Mouse (Mus musculus): ENCODE measurements around the gene Gdnf. TPM values are rescaled to one million over a fixed set of nuclear protein-coding genes. Genes with fewer than 3 reads are reported as not detected.

Gene Gdnf
- 1 to 10 TPM; 1.6 to 1.9 TPM for total RNA-seq (2021)
- long read RNA-seq, experiment 1: 0 reads
- long read RNA-seq, experiment 2, partial matches to known transcripts: 0 of 2 reads
- long read RNA-seq, experiment 2, other reads (novel, unspliced or antisense): 1 of 2 reads

DNA sequence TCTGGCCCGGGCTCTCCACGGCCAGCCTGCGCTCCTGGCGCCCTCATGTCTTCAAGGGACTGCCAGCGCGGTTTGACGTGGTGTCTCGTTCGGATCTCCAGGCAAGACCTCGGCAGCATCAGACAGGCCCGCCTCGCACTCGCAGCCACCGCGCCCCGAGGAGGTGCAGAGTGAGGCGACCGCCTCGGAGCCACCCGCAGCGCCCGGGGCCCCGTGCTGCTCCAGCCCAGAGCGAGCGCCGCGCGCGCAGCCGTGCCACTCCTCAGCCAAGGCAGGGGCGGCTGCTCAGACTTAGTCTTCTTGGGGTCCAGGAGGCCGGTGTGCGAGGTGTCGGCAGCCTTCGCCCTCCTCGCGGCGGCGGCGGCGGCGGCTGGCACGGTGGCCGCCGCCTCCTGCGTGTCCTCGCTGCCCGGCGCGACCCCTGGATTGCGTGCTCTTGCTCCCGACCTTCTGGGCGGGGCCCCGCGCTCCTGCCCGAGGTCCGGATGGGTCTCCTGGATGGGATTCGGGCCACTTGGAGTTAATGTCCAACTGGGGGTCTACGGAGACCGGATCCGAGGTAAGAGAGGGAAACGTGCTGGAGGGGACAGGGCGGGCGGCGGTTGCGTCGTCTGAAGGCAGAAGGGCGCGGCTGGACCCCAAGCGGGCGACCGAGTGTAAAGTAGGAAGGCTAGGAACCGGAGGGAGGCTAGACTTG lies at the start of gene Gdnf:
Gene Gdnf (plus strand): TSS at position 291 of the 697 bp plus-strand sequence.
- peak; percentile 31 to 33 for DNase-seq (ENCODE audit: low spot score in 2 of 2)

DNA sequence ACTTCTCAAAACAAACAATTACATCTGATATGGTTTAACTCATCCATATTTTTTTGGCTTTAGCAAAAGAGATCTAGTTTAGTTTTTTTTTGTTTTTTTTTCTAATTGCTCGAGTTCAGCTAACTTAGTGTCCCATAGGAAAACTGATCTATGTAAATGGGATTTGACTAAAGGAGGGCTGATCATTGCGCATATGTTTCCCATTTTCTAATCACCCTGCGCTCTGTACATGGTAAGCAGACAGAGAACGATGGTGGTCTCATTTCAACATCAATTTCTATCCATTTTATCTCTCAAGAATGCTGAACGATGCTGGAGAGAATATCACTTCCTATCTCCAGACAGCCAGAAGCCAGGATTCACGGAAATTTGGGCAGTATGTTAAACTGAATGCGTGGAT lies 43.5 kb upstream of the Gdnf start:
- no peak for DNase-seq (ENCODE audit: low spot score in 2 of 2)

DNA sequence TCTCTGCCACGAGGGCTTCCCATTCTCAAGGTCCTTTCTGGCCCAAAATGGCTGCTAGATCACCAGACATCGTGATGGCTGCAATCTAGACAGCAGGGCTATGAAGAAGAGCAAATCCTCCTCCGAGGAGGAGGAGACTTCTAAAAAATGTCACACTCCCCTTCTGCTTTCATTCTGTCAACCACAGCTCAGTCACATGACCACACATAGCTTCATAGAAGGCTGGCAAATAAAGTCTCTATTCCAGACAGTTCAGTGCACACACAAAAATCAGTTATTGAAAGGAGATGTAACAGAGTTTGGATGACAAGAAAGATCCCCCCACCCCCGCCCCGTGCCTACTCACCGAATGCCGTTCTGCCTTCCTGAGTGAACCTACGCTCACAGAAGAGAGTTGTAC lies 37.7 kb upstream of the Gdnf start:
- DNase-seq (ENCODE audit: low spot score in 2 of 2): no peak

DNA sequence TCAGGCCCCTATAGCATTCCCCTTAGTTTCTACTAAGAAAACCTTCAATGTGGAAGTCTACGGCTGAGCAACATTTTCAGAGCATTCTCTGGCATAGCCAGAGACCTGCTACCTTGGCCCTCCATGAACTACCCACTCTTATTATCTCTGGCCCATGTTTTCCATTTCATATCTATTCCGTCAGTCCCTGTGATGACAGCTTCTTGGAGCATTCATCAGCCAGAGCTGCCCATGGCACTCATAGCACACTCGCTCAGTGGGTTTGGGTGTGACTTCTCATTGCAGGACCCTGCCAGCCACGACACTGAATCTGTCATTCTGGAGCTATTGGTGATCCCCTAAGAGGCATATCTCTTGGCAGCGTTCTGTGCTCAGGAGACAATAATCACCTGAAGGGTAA lies 29.1 kb upstream of the Gdnf start:
- no peak for DNase-seq (ENCODE audit: low spot score in 2 of 2)

DNA sequence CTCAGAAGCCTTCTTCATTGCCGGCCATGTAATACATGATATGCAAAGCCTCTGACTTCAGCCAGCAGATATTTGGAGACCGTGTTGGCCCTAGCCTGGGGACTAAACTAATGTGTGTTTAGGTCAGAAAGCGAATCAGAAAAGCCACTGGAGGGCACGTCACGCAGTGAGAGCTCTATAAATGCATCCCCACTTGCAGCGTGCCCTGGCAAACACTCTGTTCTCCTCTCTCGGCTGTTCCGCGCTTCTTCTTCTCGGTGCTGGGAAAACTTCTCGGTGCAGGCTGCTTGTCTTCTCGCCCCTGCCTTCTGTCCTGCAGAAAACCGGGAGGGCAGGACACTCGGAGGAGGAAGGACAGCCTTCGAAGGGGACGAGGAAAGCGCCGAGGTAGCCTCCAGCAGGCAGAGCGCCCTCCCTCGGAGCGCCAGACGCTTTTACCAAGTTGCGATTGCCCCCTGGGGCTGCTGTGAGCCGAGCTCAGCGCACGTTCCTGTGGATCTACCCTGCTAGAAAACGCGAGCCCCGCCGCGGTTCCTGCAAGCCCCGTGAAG lies 730 bp upstream of the Gdnf start:
- DNase-seq (ENCODE audit: low spot score in 2 of 2): peak; percentile 23 to 34

DNA sequence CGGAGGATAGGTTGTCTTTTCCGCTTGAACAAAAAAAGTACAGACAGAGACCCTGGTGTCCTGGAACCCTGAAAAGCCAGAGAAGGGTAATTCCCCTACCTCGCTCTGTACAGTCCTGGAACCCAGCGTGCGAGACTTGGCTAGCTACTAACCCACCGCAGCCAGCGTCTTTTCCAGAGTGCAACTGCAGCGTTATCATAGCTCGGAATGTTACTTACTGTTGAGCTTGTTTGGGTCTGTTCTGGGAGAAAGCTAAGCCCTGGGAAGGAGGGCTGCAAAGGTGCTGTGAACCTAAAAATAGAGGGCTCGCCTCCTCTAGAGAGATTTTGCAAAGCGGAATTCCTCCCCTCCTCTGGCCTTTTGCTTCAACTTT lies 593 bp downstream of the Gdnf start:
- DNase-seq (ENCODE audit: low spot score in 2 of 2): peak in 1 of 2 experiments; percentile 18

DNA sequence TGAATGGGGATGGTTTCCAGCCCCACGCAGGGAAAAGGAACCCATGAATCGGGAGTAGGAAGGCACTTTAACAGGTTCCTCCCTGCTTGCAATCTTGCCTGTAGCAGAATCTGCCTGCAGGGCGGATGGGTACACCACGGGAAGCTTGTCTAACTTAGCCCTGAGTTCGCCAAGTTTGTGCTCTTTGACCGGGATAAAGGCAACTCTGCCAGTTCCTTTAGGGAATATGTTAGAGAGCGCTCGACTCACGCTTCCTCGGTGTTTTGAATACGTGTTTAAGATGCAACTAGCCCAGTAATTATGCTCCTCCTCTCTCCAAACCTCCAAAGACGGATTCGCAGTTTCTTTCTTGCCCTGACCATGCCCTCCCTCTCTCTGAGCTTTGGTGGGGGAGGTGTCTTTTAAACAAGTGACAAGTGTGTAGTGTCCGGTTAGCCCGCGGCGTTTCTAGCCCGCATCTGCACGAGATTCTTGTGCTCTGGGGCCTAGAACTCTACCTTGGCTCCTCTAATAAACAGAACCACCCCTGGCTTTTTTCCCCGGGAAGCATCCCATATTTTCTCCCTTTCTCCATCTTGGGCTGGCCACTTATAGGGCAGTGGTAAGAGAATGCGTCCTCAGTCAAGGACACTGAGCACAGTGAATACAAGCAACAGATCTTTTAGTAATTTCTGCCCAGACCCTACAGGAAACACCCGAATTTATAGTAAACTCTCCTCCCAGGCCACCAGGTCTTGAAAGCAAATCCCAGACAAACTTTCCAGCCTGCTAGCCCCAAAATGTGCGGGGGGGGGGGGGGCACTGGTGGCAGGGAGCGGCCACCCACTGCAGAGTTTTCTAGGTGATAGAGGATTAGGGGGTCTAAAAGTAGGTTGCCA lies 1.4 kb downstream of the Gdnf start:
- no peak for DNase-seq (ENCODE audit: low spot score in 2 of 2)

DNA sequence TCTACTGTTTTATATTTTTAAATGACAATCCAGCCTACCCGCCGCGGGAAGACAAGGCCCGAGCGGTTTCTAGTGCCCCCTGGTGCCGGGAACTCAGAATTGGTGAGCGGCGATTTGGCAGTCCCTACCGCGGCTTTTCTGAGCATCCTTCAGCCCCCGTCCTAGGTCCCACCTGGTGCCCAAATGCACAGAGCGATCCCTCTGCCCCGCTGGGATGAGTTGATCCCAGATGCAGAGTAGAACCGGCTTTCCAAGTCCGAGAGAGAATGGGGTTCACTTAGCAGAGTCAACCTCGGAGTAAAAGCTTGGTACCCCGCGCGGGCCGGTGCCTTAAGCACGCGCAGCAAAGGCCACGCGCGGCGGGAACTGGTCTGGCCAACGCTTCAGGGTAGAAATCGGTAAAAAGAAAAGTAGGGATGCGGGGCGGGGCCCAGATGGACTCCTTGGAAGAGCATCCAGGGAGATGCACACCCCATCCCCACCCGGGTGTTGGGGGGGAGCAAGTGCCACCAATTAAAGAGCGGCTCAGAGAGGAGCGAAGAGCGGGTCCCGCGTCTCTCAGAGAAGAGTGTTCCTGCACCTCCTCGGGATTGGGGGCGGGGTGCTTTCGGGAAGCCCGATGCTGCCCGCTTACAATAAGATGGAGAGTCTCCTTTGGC lies 2.4 kb downstream of the Gdnf start:
- peak; percentile 62 to 74 for DNase-seq (ENCODE audit: low spot score in 2 of 2)

DNA sequence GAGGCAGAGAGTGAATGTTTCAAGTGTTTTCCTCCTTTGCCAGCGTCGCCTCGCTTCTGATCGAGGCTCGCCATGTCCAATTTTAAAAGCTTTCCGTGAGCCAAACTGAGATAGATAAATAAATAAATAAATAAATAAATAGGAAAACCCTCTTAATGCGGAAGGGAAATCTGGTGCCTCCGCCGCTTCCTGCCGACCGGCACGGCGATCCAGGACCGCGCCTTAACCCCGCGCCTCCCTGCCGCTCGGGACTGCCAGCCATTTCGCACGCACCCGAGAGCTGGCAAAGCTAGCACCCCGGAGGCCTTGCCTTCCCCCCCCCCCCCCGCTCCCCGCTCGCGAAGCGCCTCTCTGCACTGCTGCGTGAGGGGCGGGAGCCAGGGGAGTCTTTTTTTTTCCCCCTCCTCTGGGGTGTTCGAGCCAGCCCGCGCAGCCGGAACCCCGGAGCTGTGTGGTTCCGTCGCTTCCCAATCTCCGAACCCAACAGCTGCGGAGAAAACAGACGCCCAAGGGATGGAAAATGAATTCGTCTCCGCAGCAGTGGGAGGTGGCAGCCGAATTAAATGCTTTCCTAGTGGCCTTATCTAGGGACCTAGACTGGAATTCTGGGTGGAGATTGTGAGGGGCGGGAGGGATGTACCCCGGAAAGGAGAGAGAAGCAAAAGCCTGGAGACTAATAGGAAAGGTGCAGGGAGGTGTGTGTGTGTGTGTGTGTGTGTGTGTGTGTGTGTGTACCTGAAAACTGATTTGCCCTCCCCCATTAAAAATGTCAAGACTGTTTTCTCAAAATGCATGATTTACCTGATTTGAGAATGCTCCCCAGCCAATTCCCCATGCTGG lies 3.1 kb downstream of the Gdnf start:
- DNase-seq (ENCODE audit: low spot score in 2 of 2): no peak

DNA sequence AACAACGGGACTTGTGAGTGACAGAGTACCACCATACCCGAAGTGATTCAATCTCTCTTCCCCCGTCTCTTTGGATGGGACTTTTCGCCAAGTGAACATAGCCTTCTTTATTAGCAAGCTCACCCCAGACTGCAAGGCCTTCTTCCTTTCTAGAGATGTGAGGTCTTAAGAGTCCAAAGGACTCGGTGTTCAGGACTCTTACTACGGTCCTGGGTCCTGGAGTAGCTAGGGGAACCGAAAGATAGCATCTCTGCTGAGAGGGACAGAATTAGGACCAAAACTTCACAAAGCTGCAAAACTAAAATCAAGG lies 3.7 kb downstream of the Gdnf start:
- DNase-seq (ENCODE audit: low spot score in 2 of 2): no peak

DNA sequence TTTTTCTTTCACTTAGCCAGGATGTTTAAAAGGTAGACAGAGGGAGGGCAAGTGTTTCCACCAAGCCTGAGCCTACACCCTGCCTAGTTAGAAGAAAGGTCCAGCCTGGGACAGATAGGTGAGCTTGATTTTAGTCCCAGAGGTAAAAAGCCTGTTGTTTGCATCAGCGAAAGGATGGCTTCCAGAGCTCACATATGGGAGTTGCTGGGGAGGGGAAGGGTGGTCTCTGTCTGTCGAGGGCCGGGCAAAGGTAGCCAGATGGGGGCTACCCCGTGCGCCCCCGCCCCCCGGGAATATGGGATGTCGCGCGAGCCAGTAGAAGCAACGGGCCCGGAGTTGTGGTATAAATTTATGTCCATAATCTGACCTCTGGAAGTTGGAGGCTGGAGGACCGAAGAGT lies 4.3 kb downstream of the Gdnf start:
- no peak for DNase-seq (ENCODE audit: low spot score in 2 of 2)

DNA sequence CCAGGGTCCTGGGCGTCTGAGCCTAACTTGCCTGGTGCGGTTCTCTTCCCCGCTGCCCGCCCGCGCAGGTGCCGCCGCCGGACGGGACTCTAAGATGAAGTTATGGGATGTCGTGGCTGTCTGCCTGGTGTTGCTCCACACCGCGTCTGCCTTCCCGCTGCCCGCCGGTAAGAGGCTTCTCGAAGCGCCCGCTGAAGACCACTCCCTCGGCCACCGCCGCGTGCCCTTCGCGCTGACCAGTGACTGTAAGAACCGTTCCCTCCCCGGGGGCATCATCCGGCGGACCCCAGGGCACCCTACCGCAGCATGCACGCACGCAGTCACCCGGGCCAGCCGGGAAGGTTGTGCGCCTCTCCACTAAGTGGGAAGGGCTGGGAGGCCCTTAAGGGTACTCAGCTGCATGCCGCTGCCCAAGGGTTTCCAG lies 4.9 kb downstream of the Gdnf start:
- DNase-seq (ENCODE audit: low spot score in 2 of 2): no peak

DNA sequence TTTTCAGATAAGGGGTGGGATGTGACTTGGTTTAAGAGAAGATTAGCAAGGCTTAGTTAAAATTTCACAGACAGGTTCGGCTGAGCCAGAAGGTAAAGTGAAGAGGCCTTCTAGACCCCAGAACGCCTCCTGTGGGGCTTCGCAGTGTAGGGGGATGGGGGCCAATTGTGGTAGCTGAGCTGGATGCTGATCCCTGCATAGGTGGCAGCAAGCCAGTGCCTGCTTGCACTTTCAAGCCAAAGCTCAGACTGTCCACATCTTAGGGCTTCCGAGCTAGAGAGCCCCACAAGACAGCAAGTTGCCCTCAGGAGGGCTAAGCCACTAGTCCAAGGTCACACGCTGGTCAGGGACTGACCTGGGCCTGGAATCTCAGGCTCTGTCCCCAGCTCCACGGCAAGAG lies 13.2 kb downstream of the Gdnf start:
- no peak for DNase-seq (ENCODE audit: low spot score in 2 of 2)

DNA sequence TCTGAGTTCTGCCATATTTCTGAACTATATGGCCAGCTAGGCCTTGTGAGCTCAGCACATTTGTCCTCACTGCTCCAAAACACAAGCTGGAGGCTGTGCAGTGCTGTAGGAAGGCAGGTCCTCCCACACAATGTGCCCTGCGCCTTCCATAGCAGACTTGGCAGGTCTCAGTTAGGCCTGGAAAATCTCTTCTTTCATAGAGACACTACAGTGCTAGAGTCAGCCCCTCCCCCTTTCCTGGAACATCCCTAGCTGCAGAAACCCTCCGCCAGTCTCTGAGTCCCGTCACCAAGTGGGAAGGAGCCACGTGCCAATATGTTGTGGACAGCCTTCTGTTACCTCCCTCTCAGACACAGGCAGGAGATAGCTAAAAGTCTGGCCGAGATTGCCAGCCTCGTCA lies 14.9 kb downstream of the Gdnf start:
- DNase-seq (ENCODE audit: low spot score in 2 of 2): no peak

DNA sequence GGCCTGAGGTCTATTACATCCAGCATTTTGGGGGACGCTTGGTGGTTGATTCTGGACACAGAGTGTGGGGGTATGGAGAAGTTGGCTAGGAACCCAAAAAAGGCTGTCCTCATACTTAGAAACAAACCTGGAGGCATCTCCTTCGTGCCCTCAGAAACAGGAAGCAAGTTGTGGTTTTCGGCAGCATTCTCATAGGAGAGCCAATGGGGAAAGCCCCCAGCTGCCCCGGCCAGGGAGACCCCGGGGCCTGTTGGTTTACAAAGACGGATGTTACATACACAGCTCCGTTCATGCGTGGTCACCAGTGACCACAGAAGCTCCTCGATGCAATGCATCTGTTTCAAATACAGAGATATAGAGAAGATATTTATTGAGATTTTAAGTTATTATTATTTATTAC lies 24.8 kb downstream of the Gdnf start:
- DNase-seq (ENCODE audit: low spot score in 2 of 2): no peak

DNA sequence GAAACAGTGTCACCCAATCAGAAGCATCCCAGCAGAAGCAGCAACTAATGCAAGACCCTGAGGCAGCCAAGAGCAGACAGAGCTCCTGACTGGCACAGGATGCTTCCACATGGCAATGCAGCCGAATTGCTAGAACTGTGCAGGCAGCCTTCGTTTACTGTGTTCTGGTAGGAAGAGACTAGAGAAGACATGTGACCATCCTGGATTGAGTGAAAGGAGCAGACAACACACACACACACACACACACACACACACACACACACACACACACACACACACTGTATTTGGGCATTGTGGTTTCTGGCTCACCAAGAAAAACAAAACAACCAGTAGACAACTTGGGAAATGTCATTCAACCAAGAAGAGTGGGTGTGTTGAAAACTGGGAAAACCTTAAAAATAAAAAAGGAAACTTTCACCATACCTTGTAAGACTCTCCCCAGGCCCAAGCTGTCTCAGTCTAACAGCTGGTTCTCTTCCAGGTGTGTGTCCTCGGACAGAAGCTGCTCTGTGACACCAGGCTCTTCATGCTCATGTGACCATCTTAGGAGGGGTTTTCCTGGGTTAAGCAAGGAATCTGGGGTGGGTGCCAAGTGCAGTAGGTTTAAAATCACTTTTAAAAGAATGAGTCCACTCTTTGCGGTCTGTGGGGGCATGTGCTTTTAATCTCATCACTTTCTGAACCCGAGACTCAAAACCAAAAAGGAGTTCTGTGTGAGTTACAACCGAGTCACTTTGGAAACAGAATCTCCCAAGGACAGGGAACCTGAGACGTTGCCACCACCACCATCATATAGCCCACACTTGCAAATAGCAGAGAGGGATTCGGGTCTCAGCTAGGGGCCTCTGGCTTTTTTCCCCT lies 27.6 kb downstream of the Gdnf start:
- no peak for DNase-seq (ENCODE audit: low spot score in 2 of 2)

DNA sequence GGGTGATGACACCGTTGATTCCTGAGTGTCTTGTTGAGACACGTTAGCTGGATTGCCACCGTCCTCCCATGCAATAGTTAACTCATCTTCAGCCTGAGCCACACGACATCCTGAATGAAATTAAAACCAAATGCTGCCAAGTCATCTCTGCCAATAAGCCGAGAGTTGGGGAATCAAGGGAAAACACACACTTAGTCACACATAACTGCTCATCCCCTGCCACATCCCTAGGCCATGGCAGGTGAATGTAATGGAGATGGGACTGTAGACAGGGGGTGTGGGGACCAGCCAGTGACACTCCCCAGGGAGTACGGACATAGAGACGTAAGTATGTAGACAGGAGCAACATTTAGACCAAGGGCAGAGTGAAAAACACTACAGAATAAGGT lies 28.3 kb downstream of the Gdnf start:
- no peak for DNase-seq (ENCODE audit: low spot score in 2 of 2)

DNA sequence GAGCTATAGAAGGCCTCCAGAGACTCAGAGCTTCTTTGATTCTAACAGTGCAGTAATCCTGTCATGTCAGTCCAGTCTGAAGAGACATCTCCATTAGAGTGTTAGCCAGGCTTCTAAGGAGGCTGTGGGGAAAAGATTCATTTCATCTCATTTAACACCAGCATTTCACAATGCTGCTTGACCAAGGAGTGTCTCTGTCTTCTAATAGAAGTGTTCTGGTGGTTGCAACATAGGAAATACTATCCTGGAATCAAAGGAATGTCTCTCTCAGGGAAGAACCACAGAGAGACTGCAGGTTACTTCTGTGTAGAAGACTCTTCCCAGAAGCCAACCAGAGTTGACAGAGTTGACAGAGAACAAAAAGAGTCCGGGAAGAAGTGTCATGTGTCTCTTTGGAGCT lies 31.0 kb downstream of the Gdnf start:
- DNase-seq (ENCODE audit: low spot score in 2 of 2): no peak

DNA sequence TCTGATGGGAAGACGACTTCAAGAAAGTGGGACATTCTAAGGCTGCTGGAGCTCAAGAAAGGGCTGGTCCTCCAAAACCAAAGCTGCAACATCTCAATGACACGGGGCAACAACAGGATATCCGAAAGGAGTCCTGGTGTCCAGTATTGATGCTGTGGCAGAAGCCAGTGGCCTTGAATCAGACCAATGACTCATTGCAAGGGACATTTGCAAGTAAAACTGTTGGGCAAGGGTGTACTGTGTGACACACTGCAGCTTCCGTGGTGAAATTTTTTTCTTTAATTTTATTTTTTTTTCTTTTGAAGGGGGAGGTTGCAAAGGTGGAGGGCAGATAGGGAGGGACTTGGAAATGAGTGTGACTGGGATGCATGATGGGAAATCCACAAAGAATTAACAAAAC lies 31.8 kb downstream of the Gdnf start:
- DNase-seq (ENCODE audit: low spot score in 2 of 2): no peak

DNA sequence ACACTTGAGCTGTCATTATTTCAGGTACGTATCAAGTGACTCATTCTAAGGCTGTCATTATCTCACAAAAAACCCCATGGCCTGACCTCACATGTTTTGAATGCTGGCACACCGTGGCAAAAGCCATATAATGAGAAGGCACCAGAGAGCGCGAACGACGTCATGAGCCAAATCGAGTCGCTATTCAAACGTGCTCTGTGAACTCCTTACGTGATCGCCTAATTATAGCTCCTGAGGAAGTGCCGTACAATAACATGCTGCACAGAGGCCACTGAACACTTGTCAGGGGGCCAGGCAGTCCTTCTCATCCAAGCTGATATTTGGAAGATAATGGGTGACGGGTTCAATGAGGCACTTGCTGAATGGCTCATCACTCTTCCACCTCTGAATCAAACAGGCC lies 46.8 kb downstream of the Gdnf start:
- no peak for DNase-seq (ENCODE audit: low spot score in 2 of 2)

Data from gastrocnemius, postnatal 4 days (tissue).